Mouse (Mus musculus) liver, postnatal 0 days (tissue): ENCODE data around the gene Agap1. TPM values are rescaled to one million over a fixed set of nuclear protein-coding genes. Genes with fewer than 3 reads are reported as not detected.
A peak's percentile ranks its signal among the peaks of the same experiment; 100 is the strongest.
"Not testable (repeated sequence)": the region's sequence is repeated elsewhere in the genome, so short reads cannot be mapped to it uniquely, and the experiment has no call there.

Source experiments
- ATAC-seq: fragments of 200-750 bp; cut with Nextera tagmentation; 2 replicates; pipeline ENCODE4 v1.8.0; 2017; ENCODE audit warnings: mild to moderate bottlenecking, moderate library complexity
- DNase-seq: peaks from one replicate; pipeline ENCODE4 v3.0.0-alpha.2; 2016
- H3K27ac ChIP-seq: fragments of 300-500 bp; sonication (generic); 2 replicates; pipeline ENCODE4 v1.5.1; 2014; ENCODE audit warnings: antibody characterized with exemption, moderate library complexity, mild to moderate bottlenecking, low read depth
- H3K27me3 ChIP-seq: fragments of 300-500 bp; sonication (generic); 2 replicates; pipeline ENCODE4 v1.6.1; 2014; ENCODE audit warnings: low read length, control low read depth, mixed read lengths; ENCODE audit not compliant: insufficient read depth
- H3K36me3 ChIP-seq: fragments of 300-500 bp; sonication (generic); replicated peaks from 2 replicates; pipeline ENCODE4 v1.6.1; 2014; ENCODE audit warnings: mild to moderate bottlenecking, control low read depth, low read length, moderate library complexity, mixed read lengths; ENCODE audit not compliant: insufficient read depth
- H3K4me1 ChIP-seq: fragments of 300-500 bp; sonication (generic); 2 replicates; pipeline ENCODE4 v1.6.1; 2014; ENCODE audit warnings: antibody characterized with exemption, mild to moderate bottlenecking, control low read depth; ENCODE audit not compliant: insufficient read depth
- H3K4me2 ChIP-seq: fragments of 300-500 bp; sonication (generic); 2 replicates; pipeline ENCODE4 v1.6.1; 2014; ENCODE audit warnings: low read depth, mild to moderate bottlenecking, low read length, moderate library complexity, mixed read lengths
- H3K4me3 ChIP-seq: fragments of 300-500 bp; sonication (generic); 2 replicates; pipeline ENCODE4 v1.5.1; 2014; ENCODE audit warnings: low read depth, low read length
- H3K9ac ChIP-seq: fragments of 300-500 bp; sonication (generic); replicated peaks from 2 replicates; pipeline ENCODE4 v1.6.1; 2014; ENCODE audit warnings: mild to moderate bottlenecking, moderate library complexity
- H3K9me3 ChIP-seq: fragments of 300-500 bp; sonication (generic); 2 replicates; pipeline ENCODE4 v1.6.1; 2016; ENCODE audit warnings: mild to moderate bottlenecking, control low read depth, low read length, mixed read lengths
- CTCF ChIP-seq: sonication (generic); IDR thresholded peaks from 2 replicates; pipeline ENCODE4 v1.5.1; 2016; ENCODE audit warnings: antibody characterized with exemption, low read depth
- EP300 ChIP-seq: IDR thresholded peaks from 2 replicates; pipeline ENCODE4 v1.6.1; 2016; ENCODE audit warnings: antibody characterized with exemption, low read depth, mild to moderate bottlenecking
- WGBS: fragments of 180-500 bp; shearing (Covaris S2); extraction: QIAGEN DNeasy Blood & Tissue Kit; methylation state at CpG from one replicate; pipeline ENCODE4 v1.1.7; 2014; ENCODE audit not compliant: insufficient replicate concordance; 5-methylcytosine and 5-hydroxymethylcytosine counted together
- polyA plus RNA-seq: library from polyadenylated mRNA; unstranded; fragments of >200 nt; fragmentation: Nextera tagmentation; extraction: Ambion mirVana; gene quantifications from 2 replicates; pipeline ENCODE4 v1.2.1, GENCODE M21; 2015

Gene Agap1
- polyA plus RNA-seq, 1 experiment from 2014 or later = 1.0 TPM

- ATAC-seq (no peak), DNase-seq (no peak)
- TF ChIP-seq EP300 = no peak
- TF ChIP-seq CTCF = no peak
- no peak overlapping the region for H3K27ac ChIP-seq
- no peaks in the 10 kb centered on the region for H3K9me3 ChIP-seq
- H3K9ac ChIP-seq = no peak overlapping the region
- H3K4me2 ChIP-seq = no peak overlapping the region
- H3K4me1 ChIP-seq = peaks cover 2% of the 10 kb centered on the region; the same call in 1 of the 2 replicates
- H3K27me3 ChIP-seq = no peaks in the 10 kb centered on the region
- WGBS = 84% methylated on average over 5 of the region's 5 CpGs
- no peak overlapping the region for H3K4me3 ChIP-seq
- H3K36me3 ChIP-seq = no peaks in the 10 kb centered on the region
Observed at GRCm38 (mm10) chr1:89493177-89493576, 38.6 kb downstream of the Agap1 start.

GRCm38 (mm10) chr1:89494816-89495215 is 40.2 kb downstream of the Agap1 start:
- Histone ChIP-seq H3K27ac (no peak overlapping the region), H3K9ac (no peak overlapping the region), H3K4me2 (no peak overlapping the region), H3K4me1 (0 out of 2 replicates have a peak, but pooled peaks cover 2% of the 10 kb centered on the region), H3K9me3 (no peaks in the 10 kb centered on the region), H3K27me3 (no peaks in the 10 kb centered on the region), H3K4me3 (no peak overlapping the region), H3K36me3 (no peaks in the 10 kb centered on the region)
- TF ChIP-seq EP300 (no peak), CTCF (no peak)
- no peak for DNase-seq
- WGBS = 83% methylated on average over 1 of the region's 1 CpGs
- ATAC-seq = no peak

DNA sequence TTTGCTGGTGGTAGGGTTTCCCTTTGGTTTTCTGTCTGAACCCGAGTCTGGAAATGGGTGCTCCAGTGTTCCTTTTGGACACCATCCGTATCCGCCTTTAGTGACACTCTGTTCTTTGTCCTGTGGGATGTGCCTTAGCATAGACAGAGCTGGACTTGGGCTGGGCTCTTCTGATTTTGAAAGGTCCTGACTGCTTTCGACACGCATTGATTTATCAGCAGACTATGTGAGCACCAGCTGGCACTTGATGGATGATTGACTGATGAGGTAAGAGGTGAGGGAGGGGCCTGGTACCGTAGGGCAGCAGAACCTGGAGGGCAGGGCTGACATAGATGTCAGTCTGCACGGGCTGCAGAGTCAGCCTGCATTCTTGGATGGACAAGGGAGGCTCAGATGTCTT is 41.6 kb downstream of the Agap1 start:
- peak; percentile 74 for ATAC-seq
- 54% methylated on average over 7 of the region's 7 CpGs for WGBS
- H3K27ac ChIP-seq = no peak overlapping the region

GRCm38 (mm10) chr1:89500925-89501324 is 46.3 kb downstream of the Agap1 start:
- ATAC-seq = no peak

More for the DNA sequence above, 41.6 kb downstream of the Agap1 start:
- Histone ChIP-seq H3K4me1 (0 out of 2 replicates have a peak, but pooled peaks cover 2% of the 10 kb centered on the region), H3K9ac (no peak overlapping the region), H3K27me3 (no peaks in the 10 kb centered on the region), H3K36me3 (no peaks in the 10 kb centered on the region), H3K4me3 (no peak overlapping the region), H3K4me2 (no peak overlapping the region), H3K9me3 (no peaks in the 10 kb centered on the region)
- TF ChIP-seq CTCF (no peak), EP300 (no peak)
- peak; percentile 25 for DNase-seq

DNA sequence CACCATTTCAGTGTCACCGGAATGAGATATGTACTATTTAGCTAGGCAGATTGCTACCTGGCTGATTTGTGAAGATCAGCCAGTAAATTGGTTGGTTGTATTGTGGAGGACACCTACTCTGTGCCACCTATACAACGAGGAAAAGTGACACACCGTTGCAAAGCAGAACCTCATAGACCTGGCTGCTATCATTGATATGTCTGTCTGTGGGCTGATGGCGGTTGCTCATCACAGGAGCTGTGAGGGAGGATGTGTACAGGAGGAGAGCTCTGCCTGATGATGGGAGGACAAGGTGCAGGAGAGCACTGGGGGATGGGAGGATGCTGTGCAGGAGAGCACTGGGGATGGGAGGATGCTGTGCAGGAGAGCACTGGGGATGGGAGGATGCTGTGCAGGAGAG is 46.7 kb downstream of the Agap1 start:
- DNase-seq = no peak
- ATAC-seq = no peak

More at GRCm38 (mm10) chr1:89500925-89501324, 46.3 kb downstream of the Agap1 start:
- no peak for TF ChIP-seq EP300
- no peak for TF ChIP-seq CTCF
- Histone ChIP-seq H3K9me3 (no peaks in the 10 kb centered on the region), H3K4me1 (no peaks in the 10 kb centered on the region), H3K9ac (no peak overlapping the region), H3K27ac (no peak overlapping the region), H3K36me3 (no peaks in the 10 kb centered on the region), H3K27me3 (no peaks in the 10 kb centered on the region), H3K4me2 (no peak overlapping the region), H3K4me3 (no peak overlapping the region)
- DNase-seq = no peak
- 79% methylated on average over 2 of the region's 2 CpGs for WGBS

GRCm38 (mm10) chr1:89501891-89502290 is 47.3 kb downstream of the Agap1 start:
- H3K9ac ChIP-seq, H3K27me3 ChIP-seq, H3K4me1 ChIP-seq, DNase-seq, H3K4me2 ChIP-seq, H3K27ac ChIP-seq, H3K9me3 ChIP-seq, ATAC-seq, H3K36me3 ChIP-seq, H3K4me3 ChIP-seq: not testable (repeated sequence)

More for the DNA sequence above, 46.7 kb downstream of the Agap1 start:
- 78% methylated on average over 4 of the region's 4 CpGs for WGBS
- no peaks in the 10 kb centered on the region for H3K27me3 ChIP-seq
- H3K9me3 ChIP-seq = no peaks in the 10 kb centered on the region
- no peak overlapping the region for H3K27ac ChIP-seq
- H3K9ac ChIP-seq = no peak overlapping the region
- H3K4me1 ChIP-seq = no peaks in the 10 kb centered on the region
- H3K4me2 ChIP-seq = no peak overlapping the region
- H3K36me3 ChIP-seq = no peaks in the 10 kb centered on the region
- H3K4me3 ChIP-seq = no peak overlapping the region
- TF ChIP-seq CTCF (no peak), EP300 (no peak)

DNA sequence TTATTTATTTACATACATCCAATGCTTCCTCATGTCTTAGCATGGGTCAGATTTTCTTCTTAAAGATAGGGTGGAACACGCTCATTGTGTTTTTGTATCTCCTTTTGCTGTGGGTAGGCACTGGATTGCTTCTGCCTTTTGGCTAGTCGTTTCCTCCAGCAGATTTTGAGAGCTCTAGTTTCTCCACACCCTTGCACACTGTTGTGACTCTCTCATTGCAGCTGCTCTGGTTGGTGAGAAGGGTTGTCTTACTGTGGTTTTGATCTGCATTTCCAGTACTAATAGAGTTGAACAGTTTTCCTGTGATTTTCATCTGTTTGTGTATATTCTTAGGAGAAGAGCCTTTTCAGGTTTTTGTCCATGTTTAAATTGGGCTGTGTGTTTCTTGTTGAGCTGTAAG is 54.6 kb downstream of the Agap1 start:
- Histone ChIP-seq H3K9me3 (no peaks in the 10 kb centered on the region), H3K36me3 (no peaks in the 10 kb centered on the region), H3K27me3 (no peaks in the 10 kb centered on the region), H3K4me3 (no peak overlapping the region), H3K4me1 (no peaks in the 10 kb centered on the region; the same call in 1 of the 2 replicates), H3K27ac (no peak overlapping the region), H3K4me2 (no peak overlapping the region), H3K9ac (no peak overlapping the region)
- DNase-seq (no peak), ATAC-seq (no peak)
- 69% methylated on average over 2 of the region's 2 CpGs for WGBS
- TF ChIP-seq EP300 = no peak
- TF ChIP-seq CTCF = no peak
